Mouse (Mus musculus): ENCODE results near the gene St6galnac5. TPM values are rescaled to one million over a fixed set of nuclear protein-coding genes. Genes with fewer than 3 reads are reported as not detected.

Gene St6galnac5
- polyA plus RNA-seq, 1 experiment from 2014 or later = 9.9 TPM

DNA sequence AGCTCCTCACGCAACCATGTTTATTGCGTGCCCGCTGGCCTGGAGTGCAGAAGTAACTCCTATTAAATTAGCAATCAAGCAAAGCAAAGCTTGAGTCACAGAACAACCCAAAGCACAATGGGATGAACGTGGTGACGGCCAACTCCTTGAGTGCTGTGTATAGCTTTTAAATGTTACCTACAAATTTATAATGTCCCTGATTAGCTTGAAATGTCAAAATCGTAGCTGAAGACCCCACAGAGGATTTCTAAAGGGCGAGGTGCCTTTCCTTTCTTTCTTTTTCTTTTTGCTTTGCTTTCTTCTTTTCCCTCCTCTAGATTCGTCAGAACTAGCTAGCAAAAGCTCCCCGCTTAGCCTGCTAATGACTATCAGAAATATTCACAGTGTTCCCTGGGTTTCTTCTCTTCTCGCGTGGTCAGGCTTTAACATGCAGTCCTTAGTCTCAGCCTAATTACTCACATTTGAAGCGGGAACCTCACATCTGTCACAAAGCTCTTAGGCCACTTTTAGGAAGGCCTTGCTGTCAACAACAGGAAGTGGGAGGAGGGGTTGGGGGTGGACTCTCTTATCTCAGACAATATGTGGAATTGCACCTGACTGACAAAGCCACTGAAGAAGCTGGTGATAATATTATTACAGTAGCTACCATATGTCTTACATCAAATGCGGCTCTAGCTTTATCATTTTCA, 53.6 kb downstream of the St6galnac5 start:
- no peak overlapping the region for H3K4me3 ChIP-seq
- WGBS = 62% methylated on average over 13 of the region's 13 CpGs
- no peaks in the 10 kb centered on the region for H3K9me3 ChIP-seq
- H3K36me3 ChIP-seq = no peaks in the 10 kb centered on the region
- H3K4me2 ChIP-seq (replicated peaks) = no peak overlapping the region
- ATAC-seq (ENCODE audit: low FRiP score, low read depth) = no peak
- no peak overlapping the region for H3K27ac ChIP-seq
- H3K27me3 ChIP-seq (replicated peaks) = no peaks in the 10 kb centered on the region
- no peak overlapping the region for H3K9ac ChIP-seq
- no peaks in the 10 kb centered on the region; the same call in 1 of the 2 replicates for H3K4me1 ChIP-seq

- H3K4me3 ChIP-seq = no peak overlapping the region
- H3K27me3 ChIP-seq (replicated peaks) = no peaks in the 10 kb centered on the region
- no peak for ATAC-seq (ENCODE audit: low FRiP score, low read depth)
- no peaks in the 10 kb centered on the region for H3K9me3 ChIP-seq
- WGBS = 62% methylated on average over 4 of the region's 4 CpGs
- no peak overlapping the region for H3K27ac ChIP-seq
- no peaks in the 10 kb centered on the region for H3K36me3 ChIP-seq
- no peak overlapping the region for H3K9ac ChIP-seq
- no peak overlapping the region for H3K4me2 ChIP-seq (replicated peaks)
- H3K4me1 ChIP-seq = no peaks in the 10 kb centered on the region; the same call in 1 of the 2 replicates
Measured at GRCm38 (mm10) chr3:152926166-152926565, 55.9 kb downstream of the St6galnac5 start.

GRCm38 (mm10) chr3:152925364-152925763, 56.7 kb downstream of the St6galnac5 start:
- 92% methylated on average over 8 of the region's 8 CpGs for WGBS
- no peak for ATAC-seq (ENCODE audit: low FRiP score, low read depth)
- Histone ChIP-seq H3K9ac (no peak overlapping the region), H3K27me3 (replicated peaks) (no peaks in the 10 kb centered on the region), H3K4me1 (no peaks in the 10 kb centered on the region; the same call in 1 of the 2 replicates), H3K4me3 (no peak overlapping the region), H3K4me2 (replicated peaks) (no peak overlapping the region), H3K9me3 (no peaks in the 10 kb centered on the region), H3K27ac (no peak overlapping the region), H3K36me3 (no peaks in the 10 kb centered on the region)

GRCm38 (mm10) chr3:152923530-152923929, 58.5 kb downstream of the St6galnac5 start:
- H3K4me3 ChIP-seq = no peak overlapping the region
- no peak overlapping the region for H3K4me2 ChIP-seq (replicated peaks)
- H3K27ac ChIP-seq = no peak overlapping the region
- ATAC-seq (ENCODE audit: low FRiP score, low read depth) = no peak
- no peaks in the 10 kb centered on the region for H3K27me3 ChIP-seq (replicated peaks)
- H3K36me3 ChIP-seq = no peaks in the 10 kb centered on the region
- no peaks in the 10 kb centered on the region; the same call in 1 of the 2 replicates for H3K4me1 ChIP-seq
- no peaks in the 10 kb centered on the region for H3K9me3 ChIP-seq
- H3K9ac ChIP-seq = no peak overlapping the region
- 76% methylated on average over 15 of the region's 15 CpGs for WGBS

DNA sequence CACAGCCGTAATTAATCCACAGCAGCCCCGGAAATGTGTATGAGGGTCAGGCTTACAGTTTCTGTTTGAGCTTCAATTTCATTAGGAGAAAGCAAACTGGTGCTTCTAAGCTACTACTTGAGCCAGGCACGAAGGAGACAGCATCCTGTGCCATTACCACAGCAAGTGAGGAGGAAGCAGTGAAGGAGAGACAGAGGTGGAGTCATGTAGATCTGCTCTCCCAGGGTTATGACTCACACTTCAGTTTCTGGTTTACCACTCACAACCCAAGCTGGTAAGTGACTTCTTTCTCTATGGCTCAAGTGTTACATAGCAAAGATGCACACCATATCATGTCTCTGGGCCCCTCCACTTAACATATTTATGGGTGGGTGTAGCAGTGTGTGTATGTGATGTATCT, 61.7 kb downstream of the St6galnac5 start:
- H3K4me1 ChIP-seq = no peaks in the 10 kb centered on the region
- H3K9me3 ChIP-seq = no peaks in the 10 kb centered on the region
- H3K9ac ChIP-seq = no peak overlapping the region
- no peaks in the 10 kb centered on the region for H3K36me3 ChIP-seq
- ATAC-seq (ENCODE audit: low FRiP score, low read depth) = no peak
- whole genome bisulfite sequencing = 70% methylated on average over 3 of the region's 3 CpGs
- no peak overlapping the region for H3K27ac ChIP-seq
- H3K4me2 ChIP-seq (replicated peaks) = no peak overlapping the region
- no peaks in the 10 kb centered on the region for H3K27me3 ChIP-seq (replicated peaks)
- no peak overlapping the region for H3K4me3 ChIP-seq

DNA sequence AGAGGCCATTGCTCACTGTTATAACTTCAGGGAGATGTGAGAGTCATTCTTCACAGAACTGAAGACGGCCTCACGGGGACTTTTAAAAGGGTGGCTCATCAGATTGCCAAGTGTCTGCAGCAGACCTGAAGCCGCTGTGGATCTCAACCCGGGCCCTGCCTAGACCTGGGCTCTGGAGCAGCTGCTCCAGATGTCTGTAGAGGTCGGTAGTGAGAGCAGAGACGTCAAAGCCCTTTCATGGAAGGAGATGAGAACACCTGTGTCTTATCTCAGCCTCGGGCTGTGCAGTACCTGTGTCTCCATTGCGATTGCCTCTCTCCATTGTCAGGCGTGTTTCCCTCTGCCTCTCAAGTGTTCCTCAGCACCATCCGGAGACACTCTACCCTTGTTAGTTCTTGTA, 62.9 kb downstream of the St6galnac5 start:
- no peak overlapping the region for H3K4me3 ChIP-seq
- H3K4me1 ChIP-seq = no peaks in the 10 kb centered on the region
- H3K9me3 ChIP-seq = no peaks in the 10 kb centered on the region
- no peak overlapping the region for H3K9ac ChIP-seq
- no peaks in the 10 kb centered on the region for H3K36me3 ChIP-seq
- no peak for ATAC-seq (ENCODE audit: low FRiP score, low read depth)
- WGBS = 72% methylated on average over 10 of the region's 10 CpGs
- H3K4me2 ChIP-seq (replicated peaks) = no peak overlapping the region
- H3K27me3 ChIP-seq (replicated peaks) = no peaks in the 10 kb centered on the region
- H3K27ac ChIP-seq = no peak overlapping the region

- H3K9ac ChIP-seq = no peak overlapping the region
- H3K4me2 ChIP-seq (replicated peaks) = no peak overlapping the region
- H3K27ac ChIP-seq = no peak overlapping the region
- no peak overlapping the region for H3K4me3 ChIP-seq
- ATAC-seq (ENCODE audit: low FRiP score, low read depth) = no peak
- H3K9me3 ChIP-seq = no peaks in the 10 kb centered on the region
- no peaks in the 10 kb centered on the region for H3K4me1 ChIP-seq
- no peaks in the 10 kb centered on the region for H3K27me3 ChIP-seq (replicated peaks)
- WGBS = 82% methylated on average over 8 of the region's 8 CpGs
- H3K36me3 ChIP-seq = no peaks in the 10 kb centered on the region
Measured at GRCm38 (mm10) chr3:152917579-152917978, 64.5 kb downstream of the St6galnac5 start.

DNA sequence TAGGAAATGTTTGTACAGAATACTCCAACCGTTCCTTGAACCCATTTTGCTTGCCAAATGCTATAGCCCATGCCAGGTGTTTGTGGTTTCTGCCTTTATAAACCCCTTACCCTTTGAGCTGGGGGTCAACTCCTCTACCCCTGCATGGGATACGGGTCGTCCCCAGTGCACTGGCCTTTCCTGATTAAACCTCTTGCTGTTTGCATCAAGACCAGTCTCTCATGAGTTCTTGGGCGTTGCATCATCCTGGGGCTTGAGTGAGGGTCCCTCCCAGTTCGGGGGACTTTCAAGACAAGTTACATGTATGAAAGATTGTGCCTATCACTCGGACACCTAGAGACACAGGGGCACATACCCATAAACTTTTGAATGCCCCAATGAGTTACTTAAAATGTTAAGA, 67.7 kb downstream of the St6galnac5 start:
- H3K9me3 ChIP-seq = no peaks in the 10 kb centered on the region
- 86% methylated on average over 6 of the region's 6 CpGs for WGBS
- no peak overlapping the region for H3K9ac ChIP-seq
- no peaks in the 10 kb centered on the region for H3K27me3 ChIP-seq (replicated peaks)
- no peak overlapping the region for H3K4me2 ChIP-seq (replicated peaks)
- no peak overlapping the region for H3K4me3 ChIP-seq
- ATAC-seq (ENCODE audit: low FRiP score, low read depth) = no peak
- H3K27ac ChIP-seq = no peak overlapping the region
- H3K4me1 ChIP-seq = no peaks in the 10 kb centered on the region; the same call in 1 of the 2 replicates
- H3K36me3 ChIP-seq = no peaks in the 10 kb centered on the region

DNA sequence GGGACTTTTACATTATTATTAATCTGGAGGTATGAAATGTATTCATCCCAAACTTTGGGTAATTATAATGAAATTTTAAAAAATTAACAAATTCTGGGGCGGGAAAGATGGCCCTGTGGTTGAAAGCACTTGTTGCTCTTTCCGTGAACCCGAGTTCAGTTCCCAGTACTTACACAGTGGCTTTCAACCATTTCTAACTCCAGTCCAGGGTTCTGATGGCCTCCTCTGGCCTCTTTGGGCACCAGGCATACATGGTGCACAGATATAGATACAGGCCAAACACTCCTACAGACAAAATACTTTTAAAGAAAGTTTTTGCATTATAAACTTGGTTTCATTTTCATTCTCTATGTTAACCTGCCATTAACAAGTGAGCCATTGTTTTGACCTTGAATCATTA, 68.4 kb downstream of the St6galnac5 start:
- Histone ChIP-seq H3K27me3 (replicated peaks) (no peaks in the 10 kb centered on the region), H3K4me3 (no peak overlapping the region), H3K9ac (no peak overlapping the region), H3K9me3 (no peaks in the 10 kb centered on the region), H3K4me1 (no peaks in the 10 kb centered on the region; the same call in 1 of the 2 replicates), H3K36me3 (no peaks in the 10 kb centered on the region), H3K27ac (no peak overlapping the region), H3K4me2 (replicated peaks) (no peak overlapping the region)
- no peak for ATAC-seq (ENCODE audit: low FRiP score, low read depth)
- 97% methylated on average over 3 of the region's 3 CpGs for WGBS

DNA sequence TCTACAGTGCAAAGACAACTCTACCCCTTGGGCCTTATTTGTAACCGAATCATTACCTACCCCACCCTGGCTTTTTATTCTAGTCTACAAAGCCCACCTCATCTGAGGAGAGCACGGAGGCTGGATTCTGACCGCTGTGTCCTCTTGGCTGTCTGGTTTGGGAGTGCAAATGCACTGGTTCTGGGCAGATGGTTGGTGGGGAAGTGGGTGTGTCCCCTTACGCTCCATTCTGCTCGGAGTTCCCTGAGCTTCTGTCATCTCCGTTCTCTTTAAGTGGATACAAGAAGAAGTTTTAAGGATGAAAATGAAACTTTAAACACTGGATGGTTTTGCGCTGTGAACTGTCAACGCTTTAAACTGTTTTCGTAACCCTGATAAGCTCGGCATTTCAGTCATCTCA, 68.9 kb downstream of the St6galnac5 start:
- ATAC-seq (ENCODE audit: low FRiP score, low read depth) = no peak
- 93% methylated on average over 10 of the region's 10 CpGs for WGBS

DNA sequence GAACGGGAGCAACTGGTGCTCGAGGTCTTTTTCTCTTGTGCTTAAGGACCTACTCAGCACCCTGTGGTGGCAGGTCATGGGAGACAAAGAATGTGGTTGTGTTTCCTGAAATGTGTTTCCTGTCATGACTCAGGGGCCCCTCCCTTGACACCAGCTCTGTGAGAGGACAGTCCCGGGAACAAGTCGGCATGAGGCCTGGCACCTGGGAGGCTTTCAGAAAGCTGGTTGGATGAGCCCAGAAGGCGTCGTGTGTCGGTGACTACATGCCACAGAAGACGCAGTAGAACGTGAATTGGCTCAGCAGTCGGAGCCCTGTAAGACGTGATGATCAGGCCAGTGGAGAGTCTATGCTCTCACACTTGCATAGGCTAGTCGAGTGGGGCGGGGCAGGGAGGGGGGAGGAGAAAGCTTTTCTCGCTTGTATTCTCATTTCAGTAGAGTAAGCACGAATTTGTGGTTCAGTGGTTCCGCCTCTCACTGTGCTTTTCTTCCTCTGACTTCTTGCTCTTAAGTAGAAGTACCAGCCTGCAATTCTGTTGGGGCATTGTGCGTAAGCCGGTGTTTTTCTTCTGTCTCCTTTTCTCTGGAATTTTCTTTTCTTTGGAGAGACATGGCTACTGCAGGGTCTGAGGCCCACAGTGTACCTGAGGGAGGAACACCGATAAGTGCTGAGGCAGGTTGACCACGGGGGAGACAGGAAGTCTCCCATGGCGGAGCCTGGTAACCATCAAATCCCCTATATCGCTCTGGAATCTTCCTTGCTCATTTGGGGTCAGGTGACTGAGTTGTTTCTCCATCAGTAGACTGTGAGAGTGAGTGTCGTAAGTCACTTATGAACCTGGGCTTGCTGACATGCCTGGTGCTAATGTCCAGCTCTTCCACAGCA, 69.6 kb downstream of the St6galnac5 start:
- 86% methylated on average over 23 of the region's 23 CpGs for WGBS
- no peak for ATAC-seq (ENCODE audit: low FRiP score, low read depth)
- Histone ChIP-seq H3K36me3 (no peaks in the 10 kb centered on the region), H3K9me3 (no peaks in the 10 kb centered on the region), H3K27me3 (replicated peaks) (no peaks in the 10 kb centered on the region), H3K4me2 (replicated peaks) (no peak overlapping the region), H3K4me1 (no peaks in the 10 kb centered on the region; the same call in 1 of the 2 replicates), H3K9ac (no peak overlapping the region), H3K4me3 (no peak overlapping the region), H3K27ac (no peak overlapping the region)

More for the DNA sequence above, 68.9 kb downstream of the St6galnac5 start:
- Histone ChIP-seq H3K27ac (no peak overlapping the region), H3K9me3 (no peaks in the 10 kb centered on the region), H3K4me2 (replicated peaks) (no peak overlapping the region), H3K36me3 (no peaks in the 10 kb centered on the region), H3K4me1 (no peaks in the 10 kb centered on the region; the same call in 1 of the 2 replicates), H3K9ac (no peak overlapping the region), H3K27me3 (replicated peaks) (no peaks in the 10 kb centered on the region), H3K4me3 (no peak overlapping the region)

DNA sequence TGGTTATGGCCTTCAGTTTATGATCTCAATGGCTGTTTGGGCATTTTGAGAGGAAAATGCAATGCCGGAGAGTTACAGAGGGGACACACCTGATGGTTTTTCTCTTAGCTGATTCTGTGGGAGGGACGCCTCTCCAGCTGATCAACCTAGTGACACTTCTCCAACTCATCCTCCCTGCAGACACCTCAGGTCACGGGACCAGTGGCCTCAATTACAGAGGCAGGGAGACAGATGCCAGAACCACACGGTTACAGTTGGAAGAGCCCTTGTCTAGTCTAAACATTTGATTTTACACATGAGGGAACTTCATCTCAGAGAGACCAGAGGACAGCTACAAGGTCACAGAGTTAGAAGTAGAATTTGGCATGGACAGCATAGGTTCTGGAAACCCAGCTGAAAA, 70.5 kb downstream of the St6galnac5 start:
- Histone ChIP-seq H3K27ac (no peak overlapping the region), H3K9me3 (no peaks in the 10 kb centered on the region), H3K4me2 (replicated peaks) (no peak overlapping the region), H3K36me3 (no peaks in the 10 kb centered on the region), H3K9ac (no peak overlapping the region), H3K4me3 (no peak overlapping the region), H3K27me3 (replicated peaks) (no peaks in the 10 kb centered on the region), H3K4me1 (no peaks in the 10 kb centered on the region; the same call in 1 of the 2 replicates)
- ATAC-seq (ENCODE audit: low FRiP score, low read depth) = no peak
- WGBS = 88% methylated on average over 4 of the region's 4 CpGs
